Mouse (Mus musculus) lung, embryonic 14.5 days (tissue): Measurements from ENCODE around the gene Naaladl1. TPM values are rescaled to one million over a fixed set of nuclear protein-coding genes. Genes with fewer than 3 reads are reported as not detected.

Source experiments
- ATAC-seq: fragments of 200-750 bp; cut with Nextera tagmentation; 2 replicates; pipeline ENCODE4 v1.8.0; 2017; ENCODE audit warnings: mild to moderate bottlenecking, moderate TSS enrichment, moderate library complexity; ENCODE audit not compliant: insufficient read depth
- DNase-seq: peaks from one replicate; pipeline ENCODE4 v3.0.0-alpha.2; 2015
- H3K27ac ChIP-seq: fragments of 300-500 bp; sonication (generic); 2 replicates; pipeline ENCODE4 v1.5.1; 2014; ENCODE audit warnings: low read depth, mild to moderate bottlenecking, moderate library complexity
- H3K27me3 ChIP-seq: fragments of 300-500 bp; sonication (generic); 2 replicates; pipeline ENCODE4 v1.6.1; 2014; ENCODE audit warnings: low read length, control low read depth; ENCODE audit not compliant: insufficient read depth
- H3K36me3 ChIP-seq: fragments of 300-500 bp; sonication (generic); 2 replicates; pipeline ENCODE4 v1.6.1; 2014; ENCODE audit warnings: control low read depth; ENCODE audit not compliant: insufficient read depth
- H3K4me1 ChIP-seq: fragments of 300-500 bp; sonication (generic); 2 replicates; pipeline ENCODE4 v1.6.1; 2014; ENCODE audit warnings: antibody characterized with exemption, control low read depth; ENCODE audit not compliant: insufficient read depth
- H3K4me2 ChIP-seq: fragments of 300-500 bp; sonication (generic); 2 replicates; pipeline ENCODE4 v1.6.1; 2014; ENCODE audit warnings: mild to moderate bottlenecking
- H3K4me3 ChIP-seq: fragments of 300-500 bp; sonication (generic); 2 replicates; pipeline ENCODE4 v1.5.1; 2014; ENCODE audit warnings: low read depth, low read length
- H3K9ac ChIP-seq: fragments of 300-500 bp; sonication (generic); 2 replicates; pipeline ENCODE4 v1.6.1; 2014
- H3K9me3 ChIP-seq: fragments of 300-500 bp; sonication (generic); 2 replicates; pipeline ENCODE4 v1.6.1; 2016; ENCODE audit warnings: low read depth, low read length, control low read depth
- CTCF ChIP-seq: IDR thresholded peaks from 2 replicates; pipeline ENCODE4 v1.5.1; 2016; ENCODE audit warnings: antibody characterized with exemption, low read depth
- WGBS: fragments of 180-500 bp; shearing (Covaris S2); extraction: QIAGEN DNeasy Blood & Tissue Kit; methylation state at CpG from one replicate; pipeline ENCODE4 v1.1.7; 2014; 5-methylcytosine and 5-hydroxymethylcytosine counted together
- polyA plus RNA-seq: library from polyadenylated mRNA; unstranded; fragments of >200 nt; fragmentation: Nextera tagmentation; extraction: Ambion mirVana; gene quantifications from 2 replicates; pipeline ENCODE4 v1.2.1, GENCODE M21; 2014

Naaladl1 gene
- polyA plus RNA-seq, 1 experiment from 2014 or later = 0.51 TPM

- no peak overlapping the region for H3K4me2 ChIP-seq
- 0 out of 2 replicates have a peak, but pooled peaks cover 10% of the 10 kb centered on the region for H3K36me3 ChIP-seq
- H3K4me1 ChIP-seq = no peaks in the 10 kb centered on the region
- ATAC-seq (no peak), DNase-seq (no peak)
- no peaks in the 10 kb centered on the region for H3K27me3 ChIP-seq
- no peak overlapping the region for H3K27ac ChIP-seq
- TF ChIP-seq CTCF = no peak
- H3K9me3 ChIP-seq = no peaks in the 10 kb centered on the region
- H3K9ac ChIP-seq = no peak overlapping the region
- WGBS = 74% methylated on average over 6 of the region's 6 CpGs
- H3K4me3 ChIP-seq = no peak overlapping the region
Observed at GRCm38 (mm10) chr19:6102169-6102853, 3.3 kb upstream of the Naaladl1 start.

- no peak overlapping the region for H3K27ac ChIP-seq
- DNase-seq (no peak), ATAC-seq (no peak)
- H3K4me3 ChIP-seq = no peak overlapping the region
- H3K27me3 ChIP-seq = no peaks in the 10 kb centered on the region
- no peak overlapping the region for H3K4me2 ChIP-seq
- H3K4me1 ChIP-seq = no peaks in the 10 kb centered on the region
- WGBS = 69% methylated on average over 4 of the region's 4 CpGs
- H3K9ac ChIP-seq = no peak overlapping the region; the same call in 1 of the 2 replicates
- no peak for TF ChIP-seq CTCF
- no peaks in the 10 kb centered on the region for H3K9me3 ChIP-seq
- no peaks in the 10 kb centered on the region for H3K36me3 ChIP-seq
Observed at GRCm38 (mm10) chr19:6104476-6104875, 1.1 kb upstream of the Naaladl1 start.

- TF ChIP-seq CTCF = no peak
- 28% methylated on average over 6 of the region's 6 CpGs for WGBS
- ATAC-seq = no peak
- peaks cover 9% of the 10 kb centered on the region for H3K4me1 ChIP-seq
- H3K9ac ChIP-seq = no peak overlapping the region
- no peak for DNase-seq
- no peaks in the 10 kb centered on the region for H3K9me3 ChIP-seq
- no peak overlapping the region for H3K4me3 ChIP-seq
- peaks cover 40% of the 10 kb centered on the region for H3K36me3 ChIP-seq
- no peak overlapping the region for H3K27ac ChIP-seq
- no peak overlapping the region for H3K4me2 ChIP-seq
- H3K27me3 ChIP-seq = no peaks in the 10 kb centered on the region
Observed at GRCm38 (mm10) chr19:6113116-6113515, 7.5 kb downstream of the Naaladl1 start.

GRCm38 (mm10) chr19:6116113-6116850 lies 10.7 kb downstream of the Naaladl1 start:
- H3K9ac ChIP-seq = peak overlapping the region; percentile 29
- 89% methylated on average over 15 of the region's 15 CpGs for WGBS
- ATAC-seq = no peak

GRCm38 (mm10) chr19:6117346-6117985 lies 11.9 kb downstream of the Naaladl1 start:
- no peaks in the 10 kb centered on the region for H3K9me3 ChIP-seq
- no peak for DNase-seq
- peak overlapping the region; percentile 99 for H3K27ac ChIP-seq
- TF ChIP-seq CTCF = no peak
- peaks cover 13% of the 10 kb centered on the region for H3K4me1 ChIP-seq
- peak overlapping the region; percentile 85 for H3K4me2 ChIP-seq
- peaks cover 40% of the 10 kb centered on the region for H3K36me3 ChIP-seq
- peak overlapping the region; percentile 81 for H3K4me3 ChIP-seq
- H3K9ac ChIP-seq = peak overlapping the region; percentile 88
- 4% methylated on average over 32 of the region's 32 CpGs for WGBS
- H3K27me3 ChIP-seq = no peaks in the 10 kb centered on the region
- ATAC-seq = no peak

More at GRCm38 (mm10) chr19:6116113-6116850, 10.7 kb downstream of the Naaladl1 start:
- Histone ChIP-seq H3K27ac (no peak overlapping the region), H3K36me3 (peaks cover 43% of the 10 kb centered on the region), H3K4me3 (peak overlapping the region; percentile 81), H3K4me2 (peak overlapping the region; percentile 85), H3K27me3 (no peaks in the 10 kb centered on the region), H3K9me3 (no peaks in the 10 kb centered on the region), H3K4me1 (peaks cover 13% of the 10 kb centered on the region)
- no peak for TF ChIP-seq CTCF
- DNase-seq = no peak

- peak; percentile 88 for ATAC-seq
- WGBS = under 1% methylated on average over 71 of the region's 77 CpGs
- no peak for TF ChIP-seq CTCF
- DNase-seq = peak; percentile 98
- Histone ChIP-seq H3K4me1 (peaks cover 13% of the 10 kb centered on the region), H3K4me2 (peak within 1 kb of the TSS; percentile 85), H3K27ac (peak within 1 kb of the TSS; percentile 99), H3K36me3 (peaks cover 36% of the 10 kb centered on the region), H3K9me3 (no peaks in the 10 kb centered on the region), H3K27me3 (no peaks in the 10 kb centered on the region), H3K9ac (peak within 1 kb of the TSS; percentile 88), H3K4me3 (peak within 1 kb of the TSS; percentile 81)
Observed at GRCm38 (mm10) chr19:6117986-6118676, 12.5 kb downstream of the Naaladl1 start, which contains the start of gene Sac3d1. Gene Sac3d1, minus strand, starts transcription at chr19:6118650.
